In genomic region chr2:70151930-70152329, GRCm38 (mm10) we compare ENCODE assay signal across 13 mouse cellular contexts.
"Had no signal": no experiment of that assay in that cellular context is flagged by ENCODE, and none has a peak within 500 bp of the region (broad histone marks: within the 10 kb centered on the region; RNA-seq: fewer than 3 reads in every experiment).

No protein-coding gene starts in this region.

- H3K36me3 ChIP-seq: limb, embryonic 10.5 days; liver, embryonic 15.5 days; midbrain, embryonic 12.5 days had no signal

- H3K27me3 ChIP-seq: liver, embryonic 15.5 days; megakaryocyte, embryonic 14.5 days; midbrain, embryonic 12.5 days had no signal

- H3K9ac ChIP-seq: liver, embryonic 15.5 days; midbrain, embryonic 12.5 days had no signal

- H3K4me3 ChIP-seq: left cerebral cortex, adult 2 months; limb, embryonic 10.5 days; liver, embryonic 15.5 days; megakaryocyte, embryonic 14.5 days; midbrain, embryonic 12.5 days had no signal

- H3K27ac ChIP-seq: left cerebral cortex, adult 2 months; limb, embryonic 10.5 days; liver, embryonic 15.5 days; macrophage; midbrain, embryonic 12.5 days; stomach, postnatal 0 days had no signal

- H3K4me1 ChIP-seq: limb, embryonic 10.5 days; liver, embryonic 15.5 days; megakaryocyte, embryonic 14.5 days had no signal

- H3K9me3 ChIP-seq: limb, embryonic 10.5 days; liver, embryonic 15.5 days; megakaryocyte, embryonic 14.5 days; midbrain, embryonic 12.5 days had no signal

- H3K4me2 ChIP-seq: liver, embryonic 11.5 days; liver, embryonic 15.5 days; midbrain, embryonic 12.5 days had no signal

- ATAC-seq: midbrain, embryonic 16.5 days had no signal

- DNase-seq: kidney, postnatal 36 days; lung, adult 2 months; lung, postnatal 10 days; thymus, postnatal 4 days had no signal
